Mouse (Mus musculus) layer of hippocampus, adult 2 months (tissue): ENCODE measurements at regions not wholly inside any gene's neighbourhood (a gene's known extent, or its start where the extent isn't known, plus 50 kb on each side); places are given as distances from the start of the nearest gene placed in this dataset.

Source experiments
- DNase-seq, 2 experiments: peaks; one replicate each; pipeline ENCODE4 v3.0.0; 2022; ENCODE audit warnings: low spot score in 2 of 2
- H3K27ac ChIP-seq: fragments of 200-600 bp; 2 replicates; pipeline ENCODE4 v1.8.1; 2022
- H3K4me3 ChIP-seq: fragments of 200-600 bp; 2 replicates; pipeline ENCODE4 v1.8.1; 2022; ENCODE audit warnings: mild to moderate bottlenecking
- CTCF ChIP-seq: fragments of 200-600 bp; conservative IDR thresholded peaks from 2 replicates; pipeline ENCODE4 v1.8.1; 2022; ENCODE audit warnings: antibody characterized with exemption, mild to moderate bottlenecking, moderate library complexity

DNA sequence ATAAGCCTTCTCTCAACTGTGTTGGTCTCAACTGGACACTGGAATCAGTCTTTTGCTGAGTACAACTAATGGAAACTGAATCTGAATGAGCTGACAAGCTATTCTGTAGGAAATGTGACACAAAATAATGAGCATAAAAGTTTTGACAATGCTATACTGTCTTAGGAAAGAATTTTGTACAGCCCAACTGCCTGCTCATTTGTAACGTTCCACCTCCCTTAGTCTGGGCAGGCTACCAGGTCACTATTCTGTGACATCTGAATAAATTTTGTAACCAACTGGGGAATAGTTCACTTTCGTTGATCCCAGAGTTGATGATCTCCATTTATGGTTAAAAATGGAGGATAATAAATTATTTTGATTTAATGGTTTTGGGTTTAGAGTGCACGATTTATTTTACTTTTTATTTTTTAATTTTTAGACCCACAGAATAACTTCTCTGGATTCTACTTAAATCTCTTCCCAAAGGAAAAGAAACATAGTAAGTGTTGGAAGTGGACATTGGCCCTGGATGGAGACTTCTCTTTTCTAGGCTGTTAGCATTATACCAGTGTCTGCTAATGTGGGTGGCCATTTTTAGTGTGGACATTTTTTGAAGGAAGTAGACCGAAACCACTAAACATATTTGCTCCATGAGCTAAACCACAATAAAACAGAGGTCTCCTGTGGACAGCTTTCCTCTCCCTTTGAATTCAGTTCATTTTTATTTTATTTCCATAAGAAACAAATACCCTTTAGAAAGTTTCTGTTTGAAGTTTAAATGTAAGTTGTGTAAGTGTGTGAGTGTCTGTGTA lies 1697.8 kb downstream of the Efnb2 start:
- TF ChIP-seq CTCF = no peak
- Histone ChIP-seq H3K4me3 (no peak overlapping the region), H3K27ac (no peak overlapping the region)
- DNase-seq = no peak

DNA sequence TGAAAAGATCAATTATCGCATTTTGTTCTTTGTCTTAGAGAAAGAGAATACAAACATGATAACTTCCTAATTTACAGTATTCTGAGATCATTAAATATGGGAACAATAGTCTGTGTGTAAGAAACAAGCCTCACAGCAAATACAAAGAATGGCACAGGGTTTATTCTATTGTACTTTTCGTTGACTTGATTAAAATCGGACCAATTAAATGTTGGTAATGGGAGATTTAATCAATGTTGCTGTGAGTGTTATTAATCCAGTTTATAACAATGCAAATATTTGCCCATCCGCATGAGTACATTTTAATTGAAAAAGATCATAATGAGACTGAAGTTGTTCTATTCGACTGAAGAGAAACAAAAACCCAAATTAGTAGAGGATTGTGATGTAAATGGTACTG lies 1703.0 kb downstream of the Efnb2 start:
- no peak for DNase-seq
- H3K27ac ChIP-seq = no peak overlapping the region
- TF ChIP-seq CTCF = no peak
- H3K4me3 ChIP-seq = no peak overlapping the region

DNA sequence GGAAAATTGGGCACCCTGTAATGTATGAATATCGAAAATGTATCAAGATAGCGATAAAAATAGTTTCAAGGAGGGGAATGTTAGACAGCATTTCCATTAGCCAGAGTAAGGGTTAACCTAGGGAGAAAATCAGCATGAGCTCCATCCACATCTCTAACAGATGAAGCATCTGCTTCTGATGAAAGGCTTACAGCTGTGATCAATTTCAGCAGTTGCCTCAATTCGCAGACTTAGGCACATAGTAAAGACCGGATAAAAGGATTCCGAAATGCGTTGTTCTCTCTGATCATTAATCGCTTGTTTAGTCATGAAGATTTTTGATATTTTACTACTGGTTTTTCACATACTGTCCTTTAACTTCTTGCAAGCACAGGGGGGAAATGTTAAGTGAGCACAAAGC lies 1706.8 kb downstream of the Efnb2 start:
- no peak overlapping the region for H3K4me3 ChIP-seq
- H3K27ac ChIP-seq = no peak overlapping the region
- DNase-seq = no peak
- no peak for TF ChIP-seq CTCF

DNA sequence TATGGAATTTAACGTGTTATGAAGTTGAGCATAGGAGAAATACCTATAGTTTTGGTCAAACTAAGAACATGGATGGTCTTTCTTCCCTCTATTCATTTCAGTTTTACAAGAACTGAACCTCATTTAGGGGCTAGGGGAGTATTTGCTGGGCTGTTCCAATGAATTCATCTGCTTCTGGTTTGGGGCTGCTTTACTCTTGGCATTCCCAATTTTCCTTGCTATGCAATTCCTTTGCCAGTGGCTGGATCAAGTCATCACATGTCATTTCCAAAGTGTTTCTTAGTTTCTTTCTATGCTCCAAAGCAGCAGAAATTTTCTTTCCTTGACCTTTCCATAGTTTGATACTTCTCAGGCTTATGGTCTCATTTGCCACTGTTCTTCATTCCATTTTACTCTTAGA lies 1738.6 kb downstream of the Efnb2 start:
- H3K27ac ChIP-seq = no peak overlapping the region
- no peak for DNase-seq
- no peak for TF ChIP-seq CTCF
- no peak overlapping the region for H3K4me3 ChIP-seq

DNA sequence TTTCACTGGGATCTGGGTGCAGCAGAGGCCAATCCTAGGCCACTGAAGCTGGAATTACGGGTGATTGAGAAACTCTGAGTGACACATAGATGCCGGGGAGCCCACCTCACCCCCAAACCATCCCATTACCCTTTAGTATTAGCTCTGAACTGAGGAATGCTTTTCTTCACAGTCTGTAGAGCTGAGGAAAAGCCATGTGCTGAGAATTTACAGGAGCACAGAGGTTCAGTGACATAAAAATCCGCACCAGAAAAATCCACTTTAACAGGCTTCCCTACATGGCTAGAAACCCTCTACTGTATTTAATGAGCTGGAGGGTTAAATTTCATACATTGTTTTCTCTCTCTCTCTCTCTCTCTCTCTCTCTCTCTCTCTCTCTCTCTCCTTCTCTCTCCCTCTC lies 1753.4 kb downstream of the Efnb2 start:
- DNase-seq = no peak
- Histone ChIP-seq H3K27ac (no peak overlapping the region), H3K4me3 (no peak overlapping the region)
- no peak for TF ChIP-seq CTCF

DNA sequence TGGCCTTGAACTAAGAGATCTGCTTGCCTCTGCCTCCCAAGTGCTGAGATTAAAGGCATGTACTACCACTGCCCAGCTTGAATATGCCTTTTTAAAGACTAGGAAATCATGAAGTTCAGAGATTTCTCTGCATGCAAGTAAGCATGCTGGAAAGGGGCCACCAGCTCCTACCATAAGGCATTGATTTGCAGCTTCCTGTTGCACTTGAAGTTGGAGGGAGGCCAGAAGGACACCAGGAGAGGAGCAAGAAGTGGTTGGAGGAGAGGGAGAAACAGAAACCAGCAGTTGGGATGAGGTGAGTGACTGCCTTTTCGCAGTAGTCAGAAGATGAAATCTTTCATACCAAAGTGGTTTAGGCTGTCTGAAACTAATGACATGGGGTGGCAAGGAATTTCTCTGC lies 1769.6 kb downstream of the Efnb2 start:
- Histone ChIP-seq H3K27ac (no peak overlapping the region), H3K4me3 (no peak overlapping the region)
- no peak for DNase-seq
- TF ChIP-seq CTCF = no peak

DNA sequence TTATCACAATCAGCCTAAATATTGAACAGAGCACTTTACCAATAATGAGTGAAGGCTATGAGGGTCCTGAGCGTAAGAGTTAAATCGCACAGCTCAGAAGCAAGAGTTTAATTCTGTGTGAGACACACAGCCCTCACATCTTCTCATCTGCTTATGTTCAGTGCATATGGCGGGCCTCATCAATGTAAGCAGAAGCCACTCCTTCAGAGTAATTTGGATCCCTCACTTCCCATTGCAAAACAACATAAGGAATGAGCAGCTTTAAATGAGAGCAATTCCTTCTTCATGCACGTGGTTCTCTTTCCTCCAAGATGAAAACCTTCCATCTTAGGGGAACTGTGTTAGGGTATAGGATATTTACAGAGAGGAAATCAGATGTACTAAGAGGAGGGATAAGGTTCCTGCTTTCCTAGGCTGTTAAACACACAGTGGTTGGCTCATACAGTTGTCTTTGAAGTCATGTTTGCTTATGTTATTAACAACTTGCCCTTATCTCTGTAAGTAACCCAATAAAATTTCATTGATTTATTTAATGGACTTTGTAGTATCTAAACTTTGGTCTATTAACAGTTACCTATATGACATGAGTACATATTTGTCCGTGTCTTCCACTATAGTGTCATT lies 1774.2 kb downstream of the Efnb2 start:
- no peak for TF ChIP-seq CTCF

DNA sequence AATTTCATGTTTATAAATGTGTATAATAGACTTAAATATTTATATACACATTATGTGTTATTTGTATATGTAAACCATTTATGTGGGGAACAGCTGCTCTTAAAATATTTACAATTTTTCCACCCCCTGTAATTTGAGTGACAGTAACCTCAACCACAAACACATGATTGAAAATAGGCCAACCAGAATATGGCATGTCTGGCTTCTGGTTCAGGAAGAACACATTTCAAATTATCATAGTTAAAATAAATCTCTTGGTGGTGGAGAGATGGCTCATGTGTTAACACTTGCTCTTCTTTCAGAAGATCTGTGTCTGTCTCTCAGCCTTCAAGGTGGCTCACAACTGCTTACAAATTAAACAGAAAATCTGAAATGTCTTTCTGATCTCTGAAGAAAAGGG lies 1776.2 kb downstream of the Efnb2 start:
- no peak for TF ChIP-seq CTCF
- no peak for DNase-seq
- no peak overlapping the region for H3K27ac ChIP-seq
- H3K4me3 ChIP-seq = no peak overlapping the region

More for the DNA sequence above, 1774.2 kb downstream of the Efnb2 start:
- no peak for DNase-seq
- Histone ChIP-seq H3K4me3 (no peak overlapping the region), H3K27ac (no peak overlapping the region)

DNA sequence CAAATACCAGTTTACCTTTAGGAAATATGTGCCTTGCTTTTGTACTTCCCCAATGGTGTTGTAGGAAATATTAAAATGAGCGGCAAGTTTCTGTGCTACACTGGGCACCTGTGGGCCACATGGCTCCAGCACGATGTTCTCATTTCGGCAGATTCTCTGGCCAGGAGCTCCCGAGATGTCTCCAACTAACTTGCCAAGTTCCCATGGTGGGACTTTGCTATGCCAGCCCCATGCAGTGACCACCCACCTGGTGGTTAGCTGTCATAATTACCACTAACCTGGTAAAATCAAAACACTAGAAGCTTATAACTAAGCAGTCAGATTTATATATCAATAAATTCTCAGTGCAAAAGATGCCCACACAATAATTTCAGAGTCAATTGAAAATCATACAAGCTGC lies 1777.5 kb upstream of the Slc10a2 start:
- DNase-seq = no peak
- TF ChIP-seq CTCF = no peak
- Histone ChIP-seq H3K4me3 (no peak overlapping the region), H3K27ac (no peak overlapping the region)
